Mouse (Mus musculus): ENCODE measurements around the gene Gm9936. TPM values are rescaled to one million over a fixed set of nuclear protein-coding genes. Genes with fewer than 3 reads are reported as not detected.

Gene Gm9936
- total and polyA plus RNA-seq, 3 experiments = 0.04 to 0.26 TPM; not detected in 1

DNA sequence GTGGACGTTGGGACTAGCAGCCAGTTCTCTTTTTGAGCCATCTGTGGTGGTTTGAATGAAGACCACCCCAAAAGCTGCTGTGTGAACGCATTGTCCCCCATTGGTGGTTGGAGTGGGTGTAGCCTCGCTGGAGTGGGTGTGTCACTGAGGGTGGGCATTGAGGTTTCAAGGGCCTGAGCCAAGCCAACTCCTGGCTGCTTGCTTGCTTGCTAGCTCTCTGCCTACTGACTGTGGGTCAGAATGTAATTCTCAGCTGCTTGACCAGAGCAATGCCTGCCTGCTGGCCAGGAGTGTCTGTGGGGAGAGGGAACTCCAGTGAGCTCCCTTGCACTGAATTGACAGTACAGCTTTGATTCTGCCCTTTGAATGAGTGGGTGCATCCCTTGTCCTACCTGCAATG, 28.7 kb downstream of the Gm9936 start:
- no peak overlapping the region for H3K4me3 ChIP-seq (replicated peaks in 1 of 3; ENCODE audit: low read depth in 2 of 3, low read length in 2 of 3, poor library complexity in 1 of 3)
- H3K4me1 ChIP-seq (ENCODE audit: control insufficient read depth in 1 of 2, insufficient read depth in 2 of 2) = peaks cover 0 to 7% of the 10 kb centered on the region in 2 experiments; a peak in 2 of 4 replicates
- no peaks in the 10 kb centered on the region for H3K79me2 ChIP-seq (replicated peaks; ENCODE audit: control insufficient read depth, extremely low read depth, insufficient read depth, poor library complexity, severe bottlenecking)
- peaks cover 2% of the 10 kb centered on the region for H3K27me3 ChIP-seq (replicated peaks)
- no peak overlapping the region for H3K4me2 ChIP-seq (ENCODE audit: insufficient read depth, low read depth, poor library complexity, severe bottlenecking)
- no peak overlapping the region for H3K27ac ChIP-seq (ENCODE audit: insufficient read depth, low read depth)
- H3K9me3 ChIP-seq (replicated peaks; ENCODE audit: low read length) = no peaks in the 10 kb centered on the region
- dilution Hi-C loops (cut with MboI; ENCODE audit: extremely low pct_ligation_motif_present, extremely low pct_unique_long_range_greater_than_20kb, low sequenced_read_pairs) = no loop called here
- no peaks in the 10 kb centered on the region for H3K36me3 ChIP-seq (replicated peaks in 1 of 2; ENCODE audit: control insufficient read depth in 1 of 2, insufficient read depth in 1 of 2, low read length in 1 of 2)
- no peak for DNase-seq (ENCODE audit: extremely low read depth)
- in situ Hi-C loops (cut with MboI; ENCODE audit: low pct_ligation_motif_present, low pct_unique_long_range_greater_than_20kb, low sequenced_read_pairs) = no loop called here
- H3K9ac ChIP-seq (ENCODE audit: insufficient read depth, low read depth) = no peak overlapping the region
- TF ChIP-seq PAX5 (IDR thresholded peaks at IDR 0.05; ENCODE audit: low read length) (no peak), RCOR1 (conservative IDR thresholded peaks at IDR 0.05; ENCODE audit: low read depth, low read length) (no peak)

- in situ Hi-C loops (cut with MboI; ENCODE audit: low pct_ligation_motif_present, low pct_unique_long_range_greater_than_20kb, low sequenced_read_pairs) = no loop called here
- H3K9me3 ChIP-seq (replicated peaks; ENCODE audit: low read length) = peaks cover 2% of the 10 kb centered on the region
- DNase-seq (ENCODE audit: extremely low read depth) = no peak
- no peak for TF ChIP-seq PAX5 (IDR thresholded peaks at IDR 0.05; ENCODE audit: low read length)
- no peak for TF ChIP-seq JUN (IDR thresholded peaks at IDR 0.05; ENCODE audit: insufficient read depth, low read depth, low read length)
- TF ChIP-seq MAFK (IDR thresholded peaks at IDR 0.05; ENCODE audit: insufficient replicate concordance, low read length) = no peak
- no peak overlapping the region for H3K4me3 ChIP-seq (replicated peaks in 1 of 3; ENCODE audit: low read depth in 2 of 3, low read length in 2 of 3, poor library complexity in 1 of 3)
- H3K36me3 ChIP-seq (replicated peaks in 1 of 2; ENCODE audit: control insufficient read depth in 1 of 2, insufficient read depth in 1 of 2, low read length in 1 of 2) = no peaks in the 10 kb centered on the region
- no peak overlapping the region for H3K27ac ChIP-seq (ENCODE audit: insufficient read depth, low read depth)
- H3K79me2 ChIP-seq (replicated peaks; ENCODE audit: control insufficient read depth, extremely low read depth, insufficient read depth, poor library complexity, severe bottlenecking) = no peaks in the 10 kb centered on the region
- H3K4me1 ChIP-seq (ENCODE audit: control insufficient read depth in 1 of 2, insufficient read depth in 2 of 2) = peaks cover 0 to 7% of the 10 kb centered on the region in 2 experiments; a peak in 2 of 4 replicates
- dilution Hi-C loops (cut with MboI; ENCODE audit: extremely low pct_ligation_motif_present, extremely low pct_unique_long_range_greater_than_20kb, low sequenced_read_pairs) = no loop called here
- H3K27me3 ChIP-seq (replicated peaks) = no peaks in the 10 kb centered on the region
- H3K9ac ChIP-seq (ENCODE audit: insufficient read depth, low read depth) = no peak overlapping the region
- no peak overlapping the region for H3K4me2 ChIP-seq (ENCODE audit: insufficient read depth, low read depth, poor library complexity, severe bottlenecking)
Measured at GRCm38 (mm10) chr5:114827427-114827826, 31.1 kb downstream of the Gm9936 start.

DNA sequence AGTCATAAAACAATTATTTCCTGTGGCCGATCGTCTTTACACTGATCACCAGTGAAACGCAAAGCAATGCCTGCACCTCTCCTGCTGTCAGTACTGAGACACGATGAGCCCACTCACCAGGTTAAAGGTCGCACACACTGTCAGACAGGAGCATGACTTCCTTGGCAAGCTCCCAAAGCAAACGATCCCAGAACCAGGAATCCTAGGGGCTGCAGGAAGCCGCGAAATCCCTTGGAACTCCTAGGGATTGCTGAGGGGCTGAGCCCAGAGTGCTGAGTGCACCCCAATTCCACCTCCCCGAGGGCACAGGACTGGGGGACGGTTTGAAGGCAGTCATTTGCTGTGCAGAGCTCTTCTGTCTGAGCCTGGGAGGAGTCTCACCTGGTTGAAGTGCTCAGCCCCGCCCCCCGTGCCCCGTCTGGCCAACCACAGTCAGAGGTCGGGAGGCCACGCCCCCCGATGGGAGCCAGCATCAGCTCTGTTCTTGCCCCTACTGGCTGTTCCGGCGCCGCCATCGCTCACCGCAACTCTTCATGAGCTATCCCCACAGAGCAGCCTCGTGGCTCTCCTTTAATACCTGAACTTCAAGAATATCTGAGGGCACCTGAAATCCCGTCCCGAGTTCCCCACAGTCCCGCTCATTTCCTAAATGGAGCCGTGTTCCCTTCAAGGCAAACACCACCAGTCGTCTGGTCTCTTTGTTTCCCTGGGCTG, 32.3 kb downstream of the Gm9936 start:
- H3K9ac ChIP-seq (ENCODE audit: insufficient read depth, low read depth) = 0 out of 2 replicates have a peak overlapping the region, but pooled peaks have one; percentile 35
- H3K4me2 ChIP-seq (ENCODE audit: insufficient read depth, low read depth, poor library complexity, severe bottlenecking) = peak overlapping the region; percentile 81
- no peak overlapping the region for H3K27ac ChIP-seq (ENCODE audit: insufficient read depth, low read depth)
- H3K36me3 ChIP-seq (replicated peaks in 1 of 2; ENCODE audit: control insufficient read depth in 1 of 2, insufficient read depth in 1 of 2, low read length in 1 of 2) = no peaks in the 10 kb centered on the region
- dilution Hi-C loops (cut with MboI; ENCODE audit: extremely low pct_ligation_motif_present, extremely low pct_unique_long_range_greater_than_20kb, low sequenced_read_pairs) (no loop called here), in situ Hi-C loops (cut with MboI; ENCODE audit: low pct_ligation_motif_present, low pct_unique_long_range_greater_than_20kb, low sequenced_read_pairs) (no loop called here)
- DNase-seq (ENCODE audit: extremely low read depth) = peak; percentile 85
- peak overlapping the region; percentile 34 to 47 (median 36) for H3K4me3 ChIP-seq (replicated peaks in 1 of 3; ENCODE audit: low read depth in 2 of 3, low read length in 2 of 3, poor library complexity in 1 of 3)
- no peaks in the 10 kb centered on the region for H3K27me3 ChIP-seq (replicated peaks)
- peaks cover 5% of the 10 kb centered on the region for H3K9me3 ChIP-seq (replicated peaks; ENCODE audit: low read length)
- H3K4me1 ChIP-seq (ENCODE audit: control insufficient read depth in 1 of 2, insufficient read depth in 2 of 2) = peaks cover 0 to 7% of the 10 kb centered on the region in 2 experiments; a peak in 2 of 4 replicates
- TF ChIP-seq USF1 (IDR thresholded peaks at IDR 0.05; ENCODE audit: low read depth, low read length) (no peak), JUN (IDR thresholded peaks at IDR 0.05; ENCODE audit: insufficient read depth, low read depth, low read length) (no peak), MEF2A (IDR thresholded peaks at IDR 0.05; ENCODE audit: borderline replicate concordance, low read depth, low read length) (no peak), KAT2A (IDR thresholded peaks at IDR 0.05; ENCODE audit: insufficient replicate concordance, low read length) (no peak), SIN3A (IDR thresholded peaks at IDR 0.05; ENCODE audit: low read length) (no peak), POLR2A (IDR thresholded peaks at IDR 0.05; ENCODE audit: low read depth, low read length) (peak; percentile 81), SMC3 (IDR thresholded peaks at IDR 0.05; ENCODE audit: low read depth, low read length) (no peak), TBP (conservative IDR thresholded peaks at IDR 0.05; ENCODE audit: low read depth, low read length) (0 out of 2 replicates have a peak, but pooled peaks have one; percentile 41), MYC (IDR thresholded peaks at IDR 0.05; ENCODE audit: low read depth, low read length) (no peak), JUND (conservative IDR thresholded peaks at IDR 0.05; ENCODE audit: low read depth, low read length) (no peak), MAZ (IDR thresholded peaks at IDR 0.05; ENCODE audit: low read depth, low read length) (no peak), ZKSCAN1 (IDR thresholded peaks at IDR 0.05; ENCODE audit: borderline replicate concordance, low read depth, low read length) (no peak), E2F4 (IDR thresholded peaks at IDR 0.05; ENCODE audit: insufficient replicate concordance, low read depth, low read length) (no peak), USF2 (conservative IDR thresholded peaks at IDR 0.05; ENCODE audit: low read depth, low read length) (no peak), ZNF384 (IDR thresholded peaks at IDR 0.05; ENCODE audit: low read depth, low read length) (no peak), UBTF (IDR thresholded peaks at IDR 0.05; ENCODE audit: low read depth, low read length) (no peak), ZMIZ1 (IDR thresholded peaks at IDR 0.05; ENCODE audit: low read depth, low read length) (no peak), ZC3H11A (IDR thresholded peaks at IDR 0.05; ENCODE audit: low read depth, low read length) (no peak), RAD21 (IDR thresholded peaks at IDR 0.05; ENCODE audit: low read depth, low read length) (no peak), NELFE (IDR thresholded peaks at IDR 0.05; ENCODE audit: low read depth, low read length) (peak; percentile 26; the same call in 1 of the 2 replicates)
- H3K79me2 ChIP-seq (replicated peaks; ENCODE audit: control insufficient read depth, extremely low read depth, insufficient read depth, poor library complexity, severe bottlenecking) = no peaks in the 10 kb centered on the region
